Mouse (Mus musculus): ENCODE measurements around the gene Ap2a2.

GRCm38 (mm10) chr7:141590959-141591358 is 29.0 kb downstream of the Ap2a2 start:
- TF ChIP-seq CTCF (IDR thresholded peaks at IDR 0.05) (no peak), EP300 (IDR thresholded peaks at IDR 0.05; ENCODE audit: insufficient read depth, low read depth, low read length) (no peak)

Measured in heart, adult 2 months (tissue).